8 mouse cellular contexts compared by ENCODE assay signal in genomic region chr2:105399085-105399891, GRCm38 (mm10). TPM values are rescaled to one million over a fixed set of nuclear protein-coding genes. Genes with fewer than 3 reads are reported as not detected.
DNase-seq lines count a peak whose midpoint lies in the region; ATAC-seq lines count a peak whose summit lies in the region.

TSS of gene Rcn1 (minus strand) at chr2:105399319.

- peak within 1 kb of the TSS; percentile 82 for H3K4me3 ChIP-seq in forebrain, embryonic 10.5 days
- H3K4me3 ChIP-seq in heart, embryonic 14.5 days (ENCODE audit: control insufficient read depth in 1 of 2, insufficient read depth in 1 of 2, low read depth in 1 of 2, low read length in 2 of 2), result peak within 1 kb of the TSS; percentile 71 to 85
- H3K4me3 ChIP-seq in liver, embryonic 16.5 days (ENCODE audit: low read depth, low read length), result peak within 1 kb of the TSS; percentile 75
- H3K4me3 ChIP-seq in neural tube, embryonic 13.5 days, result peak within 1 kb of the TSS; percentile 66

- peak; percentile 95 for ATAC-seq in heart, embryonic 14.5 days (ENCODE audit: insufficient number of reproducible peaks, insufficient read depth, low FRiP score, low read depth)
- ATAC-seq in liver, embryonic 16.5 days (ENCODE audit: low read depth), result peak; percentile 85
- peak; percentile 95 for ATAC-seq in neural tube, embryonic 13.5 days (ENCODE audit: low read depth)

- H3K36me3 ChIP-seq in forebrain, embryonic 10.5 days (replicated peaks), result peaks cover 28% of the 10 kb centered on the region
- H3K36me3 ChIP-seq in heart, embryonic 14.5 days (ENCODE audit: control insufficient read depth, insufficient read depth, low read length), result peaks cover 13% of the 10 kb centered on the region
- no peaks in the 10 kb centered on the region for H3K36me3 ChIP-seq in liver, embryonic 16.5 days (ENCODE audit: control insufficient read depth, insufficient read depth)
- peaks cover 4% of the 10 kb centered on the region; the same call in 1 of the 2 replicates for H3K36me3 ChIP-seq in neural tube, embryonic 13.5 days

- 1% methylated on average over 57 of the region's 57 CpGs for WGBS in forebrain, embryonic 10.5 days
- under 1% methylated on average over 57 of the region's 57 CpGs for WGBS in heart, embryonic 14.5 days
- under 1% methylated on average over 47 of the region's 57 CpGs for WGBS in liver, embryonic 16.5 days (ENCODE audit: insufficient replicate concordance)
- WGBS in neural tube, embryonic 13.5 days, result 2% methylated on average over 57 of the region's 57 CpGs

- peaks cover 18% of the 10 kb centered on the region for H3K27me3 ChIP-seq in forebrain, embryonic 10.5 days (ENCODE audit: poor library complexity, severe bottlenecking)
- H3K27me3 ChIP-seq in heart, embryonic 14.5 days (ENCODE audit: control insufficient read depth, insufficient read depth, low read length), result no peaks in the 10 kb centered on the region
- no peaks in the 10 kb centered on the region for H3K27me3 ChIP-seq in liver, embryonic 16.5 days (ENCODE audit: control insufficient read depth, insufficient read depth, low read depth, low read length)
- H3K27me3 ChIP-seq in neural tube, embryonic 13.5 days, result peaks cover 24% of the 10 kb centered on the region

- H3K4me1 ChIP-seq in forebrain, embryonic 10.5 days, result peaks cover 35% of the 10 kb centered on the region
- H3K4me1 ChIP-seq in heart, embryonic 14.5 days (ENCODE audit: control insufficient read depth in 2 of 2, insufficient read depth in 2 of 2, low read length in 2 of 2), result peaks cover 18 to 35% of the 10 kb centered on the region in 2 experiments
- H3K4me1 ChIP-seq in liver, embryonic 16.5 days (ENCODE audit: control insufficient read depth, low read depth, low read length), result peaks cover 21% of the 10 kb centered on the region
- peaks cover 31% of the 10 kb centered on the region for H3K4me1 ChIP-seq in neural tube, embryonic 13.5 days (replicated peaks)

- H3K9me3 ChIP-seq in forebrain, embryonic 10.5 days, result no peaks in the 10 kb centered on the region
- H3K9me3 ChIP-seq in heart, embryonic 14.5 days (ENCODE audit: control insufficient read depth, low read length), result no peaks in the 10 kb centered on the region
- no peaks in the 10 kb centered on the region for H3K9me3 ChIP-seq in liver, embryonic 16.5 days (replicated peaks; ENCODE audit: control insufficient read depth, low read length)
- no peaks in the 10 kb centered on the region for H3K9me3 ChIP-seq in neural tube, embryonic 13.5 days

- peak; percentile 58 to 63 for DNase-seq in CD8-positive naive resting alpha-beta T cell, adult 2 months (ENCODE audit: low read depth in 2 of 2, low spot score in 2 of 2)
- DNase-seq in c-Kit-positive CD71-negative TER-119-negative erythroid progenitor cells, embryonic 14.5 days (ENCODE audit: low read depth), result peak; percentile 60
- peak; percentile 80 for DNase-seq in forebrain, embryonic 10.5 days (ENCODE audit: extremely low spot score, low spot score)
- peak; percentile 93 for DNase-seq in kidney, postnatal 10 days
- DNase-seq in testis, postnatal 10 days (ENCODE audit: low spot score), result peak; percentile 90

- peak within 1 kb of the TSS; percentile 73 for H3K4me2 ChIP-seq in heart, embryonic 14.5 days (ENCODE audit: low read length)
- peak within 1 kb of the TSS; percentile 88 for H3K4me2 ChIP-seq in liver, embryonic 16.5 days (ENCODE audit: low read depth, low read length)
- H3K4me2 ChIP-seq in neural tube, embryonic 13.5 days, result peak within 1 kb of the TSS; percentile 95

- H3K9ac ChIP-seq in heart, embryonic 14.5 days (ENCODE audit: low read length), result peak within 1 kb of the TSS; percentile 92
- H3K9ac ChIP-seq in liver, embryonic 16.5 days (ENCODE audit: low read depth, low read length), result peak within 1 kb of the TSS; percentile 72
- peak within 1 kb of the TSS; percentile 81 for H3K9ac ChIP-seq in neural tube, embryonic 13.5 days

- peak within 1 kb of the TSS; percentile 96 for H3K27ac ChIP-seq in forebrain, embryonic 10.5 days
- peak within 1 kb of the TSS; percentile 92 to 94 for H3K27ac ChIP-seq in heart, embryonic 14.5 days (replicated peaks in 1 of 2; ENCODE audit: control insufficient read depth in 1 of 2, insufficient read depth in 1 of 2, low read depth in 2 of 2, low read length in 2 of 2)
- peak within 1 kb of the TSS; percentile 73 for H3K27ac ChIP-seq in liver, embryonic 16.5 days (ENCODE audit: low read length)
- H3K27ac ChIP-seq in neural tube, embryonic 13.5 days (replicated peaks), result peak within 1 kb of the TSS; percentile 88

RNA-seq across cellular contexts. Expression of gene Rcn1, which starts in this region (rescaled TPM):
- 110 and 111 TPM in 2 replicates for polyA plus RNA-seq in forebrain, embryonic 10.5 days (2016; fragmentation: Nextera tagmentation; extraction: Ambion mirVana)
- polyA plus RNA-seq in heart, embryonic 14.5 days (2014; fragmentation: Nextera tagmentation; extraction: Ambion mirVana), result 127 TPM in 2 replicates
- 13.8 and 14.2 TPM in 2 replicates for polyA plus RNA-seq in liver, embryonic 16.5 days (2015; fragmentation: Nextera tagmentation; extraction: Ambion mirVana)
- polyA plus RNA-seq in neural tube, embryonic 13.5 days (2015; fragmentation: Nextera tagmentation; extraction: Ambion mirVana), result 83.3 and 94.6 TPM in 2 replicates

Comparison
In these comparisons a context has a peak if more than half of its experiments do, and no peak if none do; other contexts are left out.
1. Peak in every context shown above with its lines: DNase-seq, ATAC-seq, H3K4me3 ChIP-seq and H3K27ac ChIP-seq.